Mouse (Mus musculus) CH12.LX (cell line): ENCODE measurements around the gene Ptgr2. TPM values are rescaled to one million over a fixed set of nuclear protein-coding genes. Genes with fewer than 3 reads are reported as not detected.

ENCODE experiments used
- DNase-seq: peaks from one replicate; pipeline ENCODE4 v3.0.0-alpha.2; 2013; ENCODE audit errors: extremely low read depth
- H3K27ac ChIP-seq: 2 replicates; pipeline ENCODE4 v1.5.1; 2012; ENCODE audit warnings: low read depth, mild to moderate bottlenecking, control low read depth, moderate library complexity; ENCODE audit not compliant: insufficient read depth
- H3K27me3 ChIP-seq: replicated peaks from 2 replicates; pipeline ENCODE3; 2012; ENCODE audit warnings: inconsistent platforms
- H3K36me3 ChIP-seq, 2 experiments: replicated peaks in 1 of 2; 2 replicates each; pipeline versions ENCODE3 to v1.6.1; 2012; ENCODE audit warnings: inconsistent platforms in 1 of 2, low read length in 1 of 2, mild to moderate bottlenecking in 1 of 2, mixed read lengths in 1 of 2, moderate library complexity in 1 of 2; ENCODE audit not compliant: control insufficient read depth in 1 of 2, insufficient read depth in 1 of 2
- H3K4me1 ChIP-seq, 2 experiments: 2 replicates each; pipeline ENCODE4 v1.6.1; 2012; ENCODE audit warnings: inconsistent platforms in 1 of 2, moderate library complexity in 1 of 2; ENCODE audit not compliant: insufficient read depth in 2 of 2, control insufficient read depth in 1 of 2
- H3K4me2 ChIP-seq: 2 replicates; pipeline ENCODE4 v1.6.1; 2012; ENCODE audit warnings: low read depth, mild to moderate bottlenecking, control low read depth; ENCODE audit not compliant: poor library complexity, insufficient read depth, severe bottlenecking
- H3K4me3 ChIP-seq, 3 experiments: fragments of 150-350 bp in 1 of 3; sonication (generic) in 1 of 3; replicated peaks in 1 of 3; 2 replicates each; pipeline versions ENCODE3 to v1.5.1; 2011 to 2012; ENCODE audit warnings: low read depth in 2 of 3, low read length in 2 of 3, mild to moderate bottlenecking in 2 of 3, moderate library complexity in 2 of 3, control low read depth in 1 of 3, improper control_type of control experiment in 1 of 3, inconsistent platforms in 1 of 3, mixed read lengths in 1 of 3; ENCODE audit not compliant: poor library complexity in 1 of 3
- H3K79me2 ChIP-seq: replicated peaks from 2 replicates; pipeline ENCODE4 v1.6.1; 2012; ENCODE audit warnings: mild to moderate bottlenecking, moderate library complexity; ENCODE audit not compliant: control insufficient read depth, poor library complexity, insufficient read depth, severe bottlenecking; ENCODE audit errors: extremely low read depth
- H3K9ac ChIP-seq: 2 replicates; pipeline ENCODE4 v1.6.1; 2012; ENCODE audit warnings: low read depth, mild to moderate bottlenecking, control low read depth, moderate library complexity; ENCODE audit not compliant: insufficient read depth
- H3K9me3 ChIP-seq: replicated peaks from 2 replicates; pipeline ENCODE3; 2012; ENCODE audit warnings: low read length, inconsistent platforms, mixed read lengths
- BHLHE40 ChIP-seq: IDR thresholded peaks from 2 replicates; pipeline ENCODE4 v1.6.1; 2011; ENCODE audit warnings: mild to moderate bottlenecking, low read depth, low read length, improper control_type of control experiment
- CHD1 ChIP-seq: IDR thresholded peaks from 2 replicates; pipeline ENCODE4 v1.6.1; 2012; ENCODE audit warnings: low read depth, low read length, improper control_type of control experiment, inconsistent platforms
- CHD2 ChIP-seq: IDR thresholded peaks from 2 replicates; pipeline ENCODE4 v1.6.1; 2011; ENCODE audit warnings: low read length, improper control_type of control experiment
- CTCF ChIP-seq, 2 experiments: IDR thresholded peaks in 1 of 2; conservative IDR thresholded peaks in 1 of 2; 2 replicates each; pipeline ENCODE4 v1.5.1; 2011 to 2012; ENCODE audit warnings: low read depth in 2 of 2, low read length in 2 of 2, improper control_type of control experiment in 1 of 2, inconsistent platforms in 1 of 2, mild to moderate bottlenecking in 1 of 2, moderate library complexity in 1 of 2
- E2F4 ChIP-seq: IDR thresholded peaks from 2 replicates; pipeline ENCODE4 v1.6.1; 2011; ENCODE audit warnings: low read depth, low read length, improper control_type of control experiment; ENCODE audit not compliant: insufficient replicate concordance
- ELF1 ChIP-seq: IDR thresholded peaks from 2 replicates; pipeline ENCODE4 v1.6.1; 2014; ENCODE audit warnings: low read depth, mild to moderate bottlenecking, inconsistent platforms, low read length, improper control_type of control experiment
- EP300 ChIP-seq: IDR thresholded peaks from 2 replicates; pipeline ENCODE4 v1.6.1; 2011; ENCODE audit warnings: low read length, improper control_type of control experiment
- ETS1 ChIP-seq: conservative IDR thresholded peaks from 2 replicates; pipeline ENCODE4 v1.6.1; 2012; ENCODE audit warnings: low read depth, mild to moderate bottlenecking, inconsistent platforms, low read length, improper control_type of control experiment, moderate library complexity
- GABPA ChIP-seq: IDR thresholded peaks from 2 replicates; pipeline ENCODE4 v1.6.1; 2012; ENCODE audit warnings: low read depth, low read length, improper control_type of control experiment, inconsistent platforms; ENCODE audit not compliant: insufficient replicate concordance
- HCFC1 ChIP-seq: IDR thresholded peaks from 2 replicates; pipeline ENCODE4 v1.6.1; 2012; ENCODE audit warnings: low read depth, mild to moderate bottlenecking, inconsistent platforms, low read length, improper control_type of control experiment
- IRF4 ChIP-seq: IDR thresholded peaks from 2 replicates; pipeline ENCODE4 v1.6.1; 2014; ENCODE audit warnings: low read depth, mild to moderate bottlenecking, inconsistent platforms, low read length, improper control_type of control experiment
- JUN ChIP-seq: IDR thresholded peaks from 2 replicates; pipeline ENCODE4 v1.6.1; 2011; ENCODE audit warnings: low read depth, mild to moderate bottlenecking, low read length, improper control_type of control experiment, moderate library complexity; ENCODE audit not compliant: insufficient read depth
- JUND ChIP-seq: conservative IDR thresholded peaks from 2 replicates; pipeline ENCODE4 v1.6.1; 2011; ENCODE audit warnings: low read depth, low read length, improper control_type of control experiment
- KAT2A ChIP-seq: IDR thresholded peaks from 2 replicates; pipeline ENCODE4 v1.6.1; 2012; ENCODE audit warnings: low read length, improper control_type of control experiment, inconsistent platforms; ENCODE audit not compliant: insufficient replicate concordance
- MAFK ChIP-seq: IDR thresholded peaks from 2 replicates; pipeline ENCODE4 v1.6.1; 2011; ENCODE audit warnings: low read length, improper control_type of control experiment; ENCODE audit not compliant: insufficient replicate concordance
- MAX ChIP-seq: IDR thresholded peaks from 2 replicates; pipeline ENCODE4 v1.6.1; 2011; ENCODE audit warnings: low read length, improper control_type of control experiment
- MAZ ChIP-seq: IDR thresholded peaks from 2 replicates; pipeline ENCODE4 v1.6.1; 2012; ENCODE audit warnings: low read depth, mild to moderate bottlenecking, inconsistent platforms, low read length, improper control_type of control experiment, moderate library complexity
- MEF2A ChIP-seq: IDR thresholded peaks from 2 replicates; pipeline ENCODE4 v1.6.1; 2014; ENCODE audit warnings: low read depth, mild to moderate bottlenecking, inconsistent platforms, low read length, improper control_type of control experiment, borderline replicate concordance
- MXI1 ChIP-seq: IDR thresholded peaks from 2 replicates; pipeline ENCODE4 v1.6.1; 2011; ENCODE audit warnings: mild to moderate bottlenecking, low read depth, low read length, improper control_type of control experiment
- MYC ChIP-seq: IDR thresholded peaks from 2 replicates; pipeline ENCODE4 v1.6.1; 2011; ENCODE audit warnings: low read depth, mild to moderate bottlenecking, improper control_type of control experiment, low read length
- NELFE ChIP-seq: IDR thresholded peaks from 2 replicates; pipeline ENCODE4 v1.6.1; 2011; ENCODE audit warnings: low read depth, low read length, improper control_type of control experiment
- NRF1 ChIP-seq: IDR thresholded peaks from 2 replicates; pipeline ENCODE4 v1.6.1; 2014; ENCODE audit warnings: low read depth, mild to moderate bottlenecking, inconsistent platforms, low read length, improper control_type of control experiment, moderate library complexity
- PAX5 ChIP-seq: IDR thresholded peaks from 2 replicates; pipeline ENCODE4 v1.6.1; 2012; ENCODE audit warnings: low read length, inconsistent platforms, mixed read lengths
- POLR2A ChIP-seq: IDR thresholded peaks from 2 replicates; pipeline ENCODE4 v1.6.1; 2011; ENCODE audit warnings: low read depth, mild to moderate bottlenecking, improper control_type of control experiment, low read length
- POLR2AphosphoS2 ChIP-seq: IDR thresholded peaks from 2 replicates; pipeline ENCODE4 v1.6.1; 2011; ENCODE audit warnings: low read depth, low read length, improper control_type of control experiment
- RAD21 ChIP-seq: IDR thresholded peaks from 2 replicates; pipeline ENCODE4 v1.6.1; 2011; ENCODE audit warnings: low read depth, mild to moderate bottlenecking, low read length, improper control_type of control experiment, moderate library complexity
- RCOR1 ChIP-seq: conservative IDR thresholded peaks from 2 replicates; pipeline ENCODE4 v1.6.1; 2012; ENCODE audit warnings: low read depth, mild to moderate bottlenecking, inconsistent platforms, low read length, improper control_type of control experiment
- SIN3A ChIP-seq: IDR thresholded peaks from 2 replicates; pipeline ENCODE4 v1.6.1; 2012; ENCODE audit warnings: low read length, improper control_type of control experiment, inconsistent platforms
- SMC3 ChIP-seq: IDR thresholded peaks from 2 replicates; pipeline ENCODE4 v1.6.1; 2011; ENCODE audit warnings: low read depth, low read length, improper control_type of control experiment
- TBP ChIP-seq: conservative IDR thresholded peaks from 2 replicates; pipeline ENCODE4 v1.6.1; 2011; ENCODE audit warnings: low read depth, low read length, improper control_type of control experiment
- TCF12 ChIP-seq: IDR thresholded peaks from 2 replicates; pipeline ENCODE4 v1.6.1; 2014; ENCODE audit warnings: low read depth, mild to moderate bottlenecking, inconsistent platforms, low read length, improper control_type of control experiment
- UBTF ChIP-seq: IDR thresholded peaks from 2 replicates; pipeline ENCODE4 v1.6.1; 2012; ENCODE audit warnings: low read depth, mild to moderate bottlenecking, inconsistent platforms, low read length, improper control_type of control experiment, moderate library complexity
- USF1 ChIP-seq: IDR thresholded peaks from 2 replicates; pipeline ENCODE4 v1.6.1; 2014; ENCODE audit warnings: low read depth, mild to moderate bottlenecking, inconsistent platforms, low read length, improper control_type of control experiment
- USF2 ChIP-seq: conservative IDR thresholded peaks from 2 replicates; pipeline ENCODE4 v1.6.1; 2011; ENCODE audit warnings: low read depth, low read length, improper control_type of control experiment
- ZKSCAN1 ChIP-seq: IDR thresholded peaks from 2 replicates; pipeline ENCODE4 v1.6.1; 2012; ENCODE audit warnings: low read depth, inconsistent platforms, low read length, improper control_type of control experiment, borderline replicate concordance
- ZMIZ1 ChIP-seq: IDR thresholded peaks from 2 replicates; pipeline ENCODE4 v1.6.1; 2012; ENCODE audit warnings: low read depth, mild to moderate bottlenecking, inconsistent platforms, low read length, improper control_type of control experiment
- ZNF384 ChIP-seq: IDR thresholded peaks from 2 replicates; pipeline ENCODE4 v1.6.1; 2012; ENCODE audit warnings: low read depth, low read length, improper control_type of control experiment, inconsistent platforms
- dilution Hi-C: fragments of 300-500 bp; cut with MboI; formaldehyde crosslinking; loops from 2 replicates; pipeline ENCODE4 v1.14.3; 2020; ENCODE audit warnings: low sequenced_read_pairs; ENCODE audit not compliant: extremely low pct_unique_long_range_greater_than_20kb, extremely low pct_ligation_motif_present
- in situ Hi-C: fragments of 300-500 bp; cut with MboI; formaldehyde crosslinking; loops from 3 replicates; pipeline ENCODE4 v1.14.3; 2019; ENCODE audit warnings: low sequenced_read_pairs, low pct_ligation_motif_present, low pct_unique_long_range_greater_than_20kb, mixed read lengths
- polyA plus RNA-seq: library from polyadenylated mRNA; unstranded; fragments of >175 nt; gene quantifications from 2 replicates; pipeline ENCODE4 v1.2.1, GENCODE M21; 2012; ENCODE audit warnings: low read depth; ENCODE audit not compliant: insufficient read length
- total RNA-seq, 2 experiments: library from RNA; depleted of rRNA; stranded (reverse); fragments of 300-350 nt in 1 of 2; fragments of >200 nt in 1 of 2; gene quantifications; 2 replicates each; pipeline ENCODE4 v1.2.3; 2012 to 2014

The Ptgr2 gene
- total RNA-seq (2012; rRNA removed) (47.1 and 47.8 TPM in 2 replicates), total RNA-seq (2014; rRNA removed) (46.0 and 46.6 TPM in 2 replicates), polyA plus RNA-seq (47.1 and 51.3 TPM in 2 replicates)

DNA sequence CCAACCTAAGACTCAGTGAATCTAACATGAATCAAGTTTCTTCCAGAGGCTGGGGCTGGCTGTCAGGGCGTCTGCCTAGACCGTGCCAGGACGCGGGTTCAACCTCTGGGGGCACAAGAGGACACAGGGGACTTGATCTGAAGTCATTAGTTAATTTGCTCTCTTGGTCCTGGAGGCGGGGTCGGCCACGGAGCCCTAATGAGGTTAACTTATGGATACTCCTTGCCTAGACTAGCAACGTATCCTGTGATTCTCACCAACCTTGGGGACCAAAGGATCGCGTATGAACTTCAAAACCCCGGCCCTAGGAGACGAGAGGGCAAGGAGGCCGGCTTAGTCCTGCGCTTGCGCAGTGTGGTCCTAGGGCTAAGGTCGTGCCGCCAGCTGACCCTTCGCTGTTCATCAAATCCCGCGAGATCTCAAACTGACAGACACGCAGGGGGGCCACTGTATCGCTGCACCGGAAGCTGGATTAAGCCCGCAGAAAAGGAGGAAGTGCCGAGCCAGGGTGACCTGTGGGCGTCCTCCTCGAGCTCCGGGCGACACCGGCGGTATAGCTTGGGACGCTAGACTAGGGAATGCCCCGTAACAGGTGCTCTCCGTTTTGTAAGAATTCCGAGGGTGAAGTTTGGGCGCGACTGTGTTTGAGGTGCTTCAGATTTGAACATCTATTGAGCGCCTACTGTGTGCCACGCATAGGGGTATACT lies at the start of gene Ptgr2:
Gene Ptgr2, plus strand, starts transcription at position 348 of the 708 bp plus-strand sequence.
- Histone ChIP-seq H3K27me3 (no peaks in the 10 kb centered on the region), H3K4me2 (peak within 1 kb of the TSS; percentile 99), H3K36me3 (peaks cover 0 to 20% of the 10 kb centered on the region in 2 experiments), H3K9ac (peak within 1 kb of the TSS; percentile 91), H3K27ac (no peak within 1 kb of the TSS; the same call in 1 of the 2 replicates), H3K9me3 (peaks cover 7% of the 10 kb centered on the region), H3K4me3 (peak within 1 kb of the TSS; percentile 79 to 85 (median 82)), H3K4me1 (peaks cover 3 to 20% of the 10 kb centered on the region in 2 experiments; a peak in 3 of 4 replicates), H3K79me2 (peaks cover 17% of the 10 kb centered on the region)
- dilution Hi-C loops: no loop called here
- TF ChIP-seq MEF2A (peak; percentile 75; the same call in 1 of the 2 replicates), ZKSCAN1 (peak; percentile 84; the same call in 1 of the 2 replicates), RCOR1 (0 out of 2 replicates have a peak, but pooled peaks have one; percentile 57), ETS1 (peak; percentile 66), USF2 (peak; percentile 16; the same call in 1 of the 2 replicates), TBP (peak; percentile 89), JUND (no peak), SIN3A (peak; percentile 95), USF1 (peak; percentile 51), MAX (peak; percentile 61; the same call in 1 of the 2 replicates), EP300 (0 out of 2 replicates have a peak, but pooled peaks have one; percentile 7), JUN (no peak), GABPA (no peak), MYC (peak; percentile 88; the same call in 1 of the 2 replicates), ZNF384 (no peak), CHD1 (peak; percentile 77; the same call in 1 of the 2 replicates), PAX5 (no peak), MAZ (peak; percentile 75), MXI1 (peak; percentile 85), KAT2A (peak; percentile 83; the same call in 1 of the 2 replicates), NRF1 (peak; percentile 100), ZMIZ1 (peak; percentile 93), POLR2AphosphoS2 (peak; percentile 97), E2F4 (no peak), UBTF (no peak), BHLHE40 (peak; percentile 47), MAFK (no peak), ELF1 (peak; percentile 97), TCF12 (peak; percentile 95), NELFE (peak; percentile 99), RAD21 (no peak), CTCF (conservative IDR thresholded peaks at IDR 0.05 in 1 of 2, IDR thresholded peaks at IDR 0.05 in 1 of 2; ENCODE audit: low read depth in 2 of 2, low read length in 2 of 2) (peak in 1 of 2 experiments; percentile 38; a peak in 2 of 4 replicates), CHD2 (peak; percentile 100), SMC3 (no peak), IRF4 (0 out of 2 replicates have a peak, but pooled peaks have one; percentile 44), POLR2A (peak; percentile 98), HCFC1 (peak; percentile 84)
- peak; percentile 99 for DNase-seq
- in situ Hi-C loops: no loop called here
